Mouse (Mus musculus) intestine, postnatal 0 days (tissue): ENCODE measurements around the gene Mvb12b. TPM values are rescaled to one million over a fixed set of nuclear protein-coding genes. Genes with fewer than 3 reads are reported as not detected.
A peak's percentile ranks its signal among the peaks of the same experiment; 100 is the strongest.
"Not testable (repeated sequence)": the region's sequence is repeated elsewhere in the genome, so short reads cannot be mapped to it uniquely, and the experiment has no call there.

Source experiments
- ATAC-seq: fragments of 200-750 bp; cut with Nextera tagmentation; 2 replicates; pipeline ENCODE4 v1.8.0; 2017; ENCODE audit warnings: mild to moderate bottlenecking, moderate TSS enrichment, moderate library complexity
- H3K27ac ChIP-seq: fragments of 300-500 bp; sonication (generic); 2 replicates; pipeline ENCODE4 v1.5.1; 2014; ENCODE audit warnings: mild to moderate bottlenecking, low read depth, low read length, moderate library complexity
- H3K27me3 ChIP-seq: fragments of 300-500 bp; sonication (generic); replicated peaks from 2 replicates; pipeline ENCODE4 v1.6.1; 2014; ENCODE audit warnings: low read length, mixed read lengths; ENCODE audit not compliant: control insufficient read depth, insufficient read depth
- H3K36me3 ChIP-seq: fragments of 300-500 bp; sonication (generic); 2 replicates; pipeline ENCODE4 v1.6.1; 2014; ENCODE audit warnings: mild to moderate bottlenecking, moderate library complexity; ENCODE audit not compliant: control insufficient read depth, insufficient read depth
- H3K4me1 ChIP-seq: fragments of 300-500 bp; sonication (generic); replicated peaks from 2 replicates; pipeline ENCODE4 v1.6.1; 2014; ENCODE audit warnings: antibody characterized with exemption, low read length, mixed read lengths; ENCODE audit not compliant: control insufficient read depth, insufficient read depth
- H3K4me2 ChIP-seq: fragments of 300-500 bp; sonication (generic); replicated peaks from 2 replicates; pipeline ENCODE4 v1.6.1; 2014; ENCODE audit warnings: low read depth, mild to moderate bottlenecking, moderate library complexity
- H3K4me3 ChIP-seq: fragments of 300-500 bp; sonication (generic); 2 replicates; pipeline ENCODE4 v1.5.1; 2014; ENCODE audit warnings: low read depth, low read length
- H3K9ac ChIP-seq: fragments of 300-500 bp; sonication (generic); 2 replicates; pipeline ENCODE4 v1.6.1; 2014; ENCODE audit warnings: mild to moderate bottlenecking, low read depth, low read length
- H3K9me3 ChIP-seq: fragments of 300-500 bp; sonication (generic); 2 replicates; pipeline ENCODE4 v1.6.1; 2016; ENCODE audit warnings: mixed run types; ENCODE audit not compliant: control insufficient read depth
- CTCF ChIP-seq: sonication (generic); IDR thresholded peaks from 2 replicates; pipeline ENCODE4 v1.5.1; 2016; ENCODE audit warnings: low read depth, mild to moderate bottlenecking, control low read depth, antibody characterized with exemption, moderate library complexity
- WGBS: fragments of 180-500 bp; shearing (Covaris S2); extraction: QIAGEN DNeasy Blood & Tissue Kit; methylation state at CpG from one replicate; pipeline ENCODE4 v1.1.7; 2014; 5-methylcytosine and 5-hydroxymethylcytosine counted together
- polyA plus RNA-seq: library from polyadenylated mRNA; unstranded; fragments of >200 nt; fragmentation: Nextera tagmentation; extraction: Ambion mirVana; gene quantifications from 2 replicates; pipeline ENCODE4 v1.2.1, GENCODE M21; 2015

Mvb12b gene
- polyA plus RNA-seq, 1 experiment from 2014 or later, result 6.7 TPM

DNA sequence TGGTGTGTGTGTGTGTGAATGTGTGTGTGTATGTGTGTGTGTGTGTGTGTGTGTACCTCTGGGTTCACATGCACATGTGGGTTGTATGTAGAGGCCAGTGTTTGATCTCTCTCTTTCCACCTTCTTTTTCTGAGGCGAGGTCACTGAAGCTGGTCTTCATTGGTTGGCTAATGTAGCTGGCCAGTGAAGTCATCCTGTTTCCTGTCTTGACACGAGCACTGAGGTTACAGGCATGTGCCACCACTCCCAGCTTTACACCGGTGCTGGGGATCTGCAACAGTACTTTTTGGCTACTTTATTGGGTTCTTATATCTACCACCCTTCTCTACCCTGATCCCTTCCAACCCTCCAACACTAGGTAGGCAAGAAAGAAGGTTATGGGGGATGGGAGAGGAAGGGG lies 26.6 kb upstream of the Mvb12b start:
- WGBS, result 58% methylated on average over 3 of the region's 3 CpGs
- no peak for TF ChIP-seq CTCF
- no peak overlapping the region for H3K9ac ChIP-seq
- H3K27ac ChIP-seq, result no peak overlapping the region
- ATAC-seq, result no peak
- H3K4me2 ChIP-seq, result no peak overlapping the region
- H3K4me1 ChIP-seq, result no peaks in the 10 kb centered on the region
- H3K4me3 ChIP-seq, result no peak overlapping the region
- H3K27me3 ChIP-seq, result no peaks in the 10 kb centered on the region
- no peaks in the 10 kb centered on the region for H3K36me3 ChIP-seq
- no peaks in the 10 kb centered on the region for H3K9me3 ChIP-seq

DNA sequence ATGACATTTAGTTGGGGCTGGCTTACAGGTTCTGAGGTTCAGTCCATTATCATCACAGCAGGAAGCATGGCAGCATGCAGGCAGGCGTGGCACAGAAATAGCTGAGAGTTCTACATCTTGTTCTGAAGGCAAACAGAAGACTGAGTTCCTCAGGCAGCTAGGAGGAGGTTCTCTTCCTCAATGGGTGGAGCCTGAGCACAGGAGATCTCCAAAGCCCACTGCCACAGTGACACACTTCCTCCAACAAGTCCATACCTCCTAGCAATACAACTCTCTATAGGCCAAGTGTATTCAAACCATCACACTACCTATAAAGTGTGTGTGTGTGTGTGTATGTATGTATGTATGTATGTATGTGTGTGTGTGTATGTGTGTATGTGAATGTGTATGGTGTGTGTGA lies 25.9 kb upstream of the Mvb12b start:
- H3K4me3 ChIP-seq, H3K27ac ChIP-seq, H3K9ac ChIP-seq, H3K4me2 ChIP-seq, H3K36me3 ChIP-seq, H3K4me1 ChIP-seq, H3K9me3 ChIP-seq, ATAC-seq, H3K27me3 ChIP-seq: not testable (repeated sequence)
- WGBS, result 54% methylated on average over 1 of the region's 1 CpGs

DNA sequence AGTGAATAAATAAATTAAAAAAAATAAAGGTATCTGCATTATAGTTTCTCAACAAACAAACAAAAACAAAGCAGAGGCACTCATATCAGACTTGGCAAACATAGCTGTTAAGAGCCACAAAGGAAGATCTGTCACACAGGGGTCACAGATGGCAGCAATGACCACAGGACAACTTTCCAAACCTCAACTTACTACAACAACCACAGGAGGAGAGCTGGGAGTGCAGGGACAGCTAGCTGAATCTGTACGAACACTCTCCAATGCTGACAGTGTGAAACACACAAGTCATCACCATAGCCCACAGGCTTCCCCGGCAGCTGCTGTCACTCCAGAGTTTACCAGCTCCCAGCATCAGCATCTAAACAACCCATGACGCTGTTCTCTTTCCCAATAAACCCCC lies 25.0 kb upstream of the Mvb12b start:
- H3K4me1 ChIP-seq, result no peaks in the 10 kb centered on the region
- H3K9me3 ChIP-seq, result no peaks in the 10 kb centered on the region
- ATAC-seq, result no peak
- H3K9ac ChIP-seq, result no peak overlapping the region
- no peak for TF ChIP-seq CTCF
- no peak overlapping the region for H3K27ac ChIP-seq
- no peaks in the 10 kb centered on the region for H3K27me3 ChIP-seq
- 79% methylated on average over 3 of the region's 3 CpGs for WGBS
- no peak overlapping the region for H3K4me2 ChIP-seq
- no peaks in the 10 kb centered on the region for H3K36me3 ChIP-seq
- H3K4me3 ChIP-seq, result no peak overlapping the region

DNA sequence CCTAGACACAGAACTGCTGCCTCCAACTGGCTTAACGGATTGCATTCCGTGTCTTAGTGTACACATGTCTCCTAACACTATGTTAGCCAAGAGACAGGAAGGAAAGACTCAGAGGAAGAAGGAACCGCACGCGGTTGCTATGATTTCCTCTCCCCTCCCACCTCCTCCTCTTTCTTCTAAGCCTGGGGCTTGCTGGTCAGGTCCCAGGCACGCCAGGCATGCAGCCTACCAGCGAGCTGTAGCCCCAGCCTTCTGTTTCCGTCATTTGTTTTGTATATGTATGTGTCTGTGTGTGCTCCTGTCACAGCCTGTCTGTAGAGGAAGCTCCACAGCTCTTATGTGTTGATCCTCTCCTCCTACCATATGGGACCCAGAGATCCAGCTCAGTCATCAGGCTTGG lies 20.6 kb upstream of the Mvb12b start:
- WGBS, result 30% methylated on average over 8 of the region's 8 CpGs
- Histone ChIP-seq H3K36me3 (no peaks in the 10 kb centered on the region), H3K4me1 (no peaks in the 10 kb centered on the region), H3K4me3 (no peak overlapping the region), H3K27ac (no peak overlapping the region), H3K9ac (no peak overlapping the region), H3K4me2 (no peak overlapping the region), H3K9me3 (no peaks in the 10 kb centered on the region), H3K27me3 (no peaks in the 10 kb centered on the region)
- no peak for TF ChIP-seq CTCF
- ATAC-seq, result peak; percentile 45; the same call in 1 of the 2 replicates

DNA sequence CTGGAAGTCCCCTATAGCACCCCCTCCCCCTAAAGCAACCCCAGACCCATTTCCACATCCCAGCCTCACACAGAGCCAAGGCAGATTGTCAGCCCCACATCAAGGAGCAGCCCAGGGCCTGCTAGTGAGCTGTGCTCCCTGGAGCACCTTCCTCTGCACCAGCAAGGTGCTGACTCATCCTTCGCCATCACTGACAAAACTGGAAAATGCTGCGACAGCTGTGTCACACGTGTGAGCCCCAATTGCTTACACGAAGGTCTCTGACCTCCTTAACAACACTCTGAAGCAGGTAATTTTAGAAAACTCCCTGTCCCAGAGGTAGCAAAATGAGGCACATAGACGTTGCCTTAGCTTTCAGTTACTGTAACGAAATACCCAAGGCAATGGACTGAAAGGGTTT lies 19.4 kb upstream of the Mvb12b start:
- Histone ChIP-seq H3K9me3 (no peaks in the 10 kb centered on the region), H3K36me3 (no peaks in the 10 kb centered on the region), H3K27ac (no peak overlapping the region), H3K4me1 (no peaks in the 10 kb centered on the region), H3K4me2 (no peak overlapping the region), H3K4me3 (no peak overlapping the region), H3K27me3 (no peaks in the 10 kb centered on the region), H3K9ac (no peak overlapping the region)
- ATAC-seq, result no peak
- 89% methylated on average over 6 of the region's 6 CpGs for WGBS
- no peak for TF ChIP-seq CTCF

DNA sequence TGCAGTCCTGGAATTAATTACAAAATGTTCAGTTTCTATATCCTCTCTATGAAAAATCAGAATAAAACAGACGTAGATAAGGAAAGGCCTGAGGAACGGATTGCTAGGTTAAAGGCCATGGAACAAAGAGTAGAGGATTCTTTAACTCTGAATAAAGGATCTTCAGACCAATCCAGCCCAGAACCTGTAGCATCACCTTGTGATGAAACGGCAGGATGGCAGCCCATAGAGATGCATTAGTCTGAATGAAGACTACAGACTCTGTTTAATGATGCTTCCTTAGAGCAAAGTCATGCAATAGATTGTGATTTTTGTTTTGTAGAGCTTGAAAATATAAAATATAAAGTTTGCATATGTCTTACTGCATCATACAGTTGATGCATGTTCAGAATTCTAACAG lies 8.1 kb upstream of the Mvb12b start:
- Histone ChIP-seq H3K9me3 (no peaks in the 10 kb centered on the region), H3K4me2 (no peak overlapping the region), H3K27me3 (no peaks in the 10 kb centered on the region), H3K4me3 (no peak overlapping the region), H3K36me3 (no peaks in the 10 kb centered on the region), H3K4me1 (no peaks in the 10 kb centered on the region), H3K9ac (no peak overlapping the region), H3K27ac (no peak overlapping the region)
- peak; percentile 36 for TF ChIP-seq CTCF
- 80% methylated on average over 3 of the region's 3 CpGs for WGBS
- no peak for ATAC-seq

DNA sequence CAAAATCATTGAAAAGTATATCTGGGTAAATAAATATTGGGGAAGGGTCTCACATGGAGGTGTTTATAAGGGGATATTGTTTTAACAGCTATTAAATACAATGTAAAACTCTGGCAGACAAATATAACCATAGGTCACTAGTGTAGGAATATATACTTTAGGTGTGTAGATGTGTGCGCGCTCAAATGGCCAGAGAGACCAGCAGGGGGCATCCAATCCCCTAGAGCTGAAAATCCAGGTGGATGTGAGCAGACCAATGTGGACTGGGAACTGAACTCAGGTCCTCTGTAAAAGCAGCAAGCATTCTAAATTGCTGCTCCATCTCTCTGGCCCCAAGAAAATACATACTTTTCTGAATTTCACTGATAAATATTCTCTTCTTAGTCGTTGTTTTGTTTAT lies 5.4 kb upstream of the Mvb12b start:
- Histone ChIP-seq H3K36me3 (no peaks in the 10 kb centered on the region), H3K4me3 (no peak overlapping the region), H3K4me1 (no peaks in the 10 kb centered on the region), H3K27ac (no peak overlapping the region), H3K4me2 (no peak overlapping the region), H3K9ac (no peak overlapping the region), H3K27me3 (no peaks in the 10 kb centered on the region), H3K9me3 (no peaks in the 10 kb centered on the region)
- 83% methylated on average over 3 of the region's 3 CpGs for WGBS
- ATAC-seq, result no peak
- TF ChIP-seq CTCF, result peak; percentile 27; the same call in 1 of the 2 replicates
